Mouse (Mus musculus): ENCODE data around the gene Tmem9. TPM values are rescaled to one million over a fixed set of nuclear protein-coding genes. Genes with fewer than 3 reads are reported as not detected.

The Tmem9 gene
- polyA plus RNA-seq, 1 experiment: 127 TPM

GRCm38 (mm10) chr1:136047894-136048293 lies 39.9 kb downstream of the Tmem9 start:
- TF ChIP-seq SRF (IDR thresholded peaks at IDR 0.05; ENCODE audit: control insufficient read depth, insufficient read length, low read depth) (no peak), TCF3 (IDR thresholded peaks at IDR 0.05; ENCODE audit: insufficient read length, low read depth) (no peak), USF1 (IDR thresholded peaks at IDR 0.05; ENCODE audit: low read depth) (no peak), E2F4 (IDR thresholded peaks at IDR 0.05; ENCODE audit: insufficient read depth) (no peak), REST (IDR thresholded peaks at IDR 0.05; ENCODE audit: insufficient read depth, insufficient read length) (no peak)

DNA sequence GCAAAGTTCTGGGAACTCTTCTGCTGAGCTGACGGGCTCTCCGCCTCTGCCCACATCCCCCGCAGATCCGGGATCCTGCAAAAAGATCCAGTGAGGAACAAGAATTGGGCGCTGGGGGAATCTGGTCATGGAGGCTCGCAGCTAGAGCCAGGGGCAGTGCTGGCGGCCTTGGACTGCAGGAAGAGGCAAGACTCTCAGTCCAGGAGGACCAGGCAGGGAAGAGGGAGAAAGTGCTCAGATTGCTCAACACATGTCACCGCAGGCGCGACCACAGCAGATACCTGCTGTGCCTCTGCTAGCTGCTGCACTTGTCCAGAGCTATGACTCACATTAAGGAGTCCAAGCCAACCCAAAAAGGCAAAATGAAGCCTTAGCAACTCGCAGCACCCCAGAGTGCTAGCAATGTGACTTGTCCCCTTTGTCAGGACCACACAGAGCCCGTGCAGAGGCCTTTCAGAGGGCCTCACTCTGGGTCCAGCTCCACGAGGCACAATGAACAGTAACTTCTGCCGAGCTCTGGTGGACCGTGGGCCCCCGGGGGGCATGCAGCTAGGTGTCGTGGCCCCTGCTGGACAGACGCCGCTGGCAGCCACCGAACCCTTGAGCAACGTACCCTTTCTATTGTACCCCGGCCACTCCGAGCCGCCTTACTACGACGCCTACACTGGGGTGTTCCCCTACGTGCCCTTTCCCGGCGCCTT lies 42.5 kb downstream of the Tmem9 start, which contains the start of gene Ascl5:
TSS of gene Ascl5 (plus strand) at position 493 of the 701 bp plus-strand sequence.
- H3K27me3 ChIP-seq (ENCODE audit: control insufficient read depth, insufficient read depth, insufficient read length): no peaks in the 10 kb centered on the region
- no peak within 1 kb of the TSS for H3K4me3 ChIP-seq
- no peaks in the 10 kb centered on the region for H3K79me2 ChIP-seq (ENCODE audit: control insufficient read depth, insufficient read depth)

More at GRCm38 (mm10) chr1:136047894-136048293, 39.9 kb downstream of the Tmem9 start:
- H3K36me3 ChIP-seq (ENCODE audit: control insufficient read depth, insufficient read depth): no peaks in the 10 kb centered on the region
- H3K79me2 ChIP-seq (ENCODE audit: control insufficient read depth, insufficient read depth): no peaks in the 10 kb centered on the region
- H3K27me3 ChIP-seq (ENCODE audit: control insufficient read depth, insufficient read depth, insufficient read length): peaks cover 5% of the 10 kb centered on the region
- no peak overlapping the region for H3K4me2 ChIP-seq (ENCODE audit: low read depth)
- no peak overlapping the region for H3K4me3 ChIP-seq
- no peak overlapping the region for H3ac ChIP-seq (ENCODE audit: control insufficient read depth, insufficient read length)

DNA sequence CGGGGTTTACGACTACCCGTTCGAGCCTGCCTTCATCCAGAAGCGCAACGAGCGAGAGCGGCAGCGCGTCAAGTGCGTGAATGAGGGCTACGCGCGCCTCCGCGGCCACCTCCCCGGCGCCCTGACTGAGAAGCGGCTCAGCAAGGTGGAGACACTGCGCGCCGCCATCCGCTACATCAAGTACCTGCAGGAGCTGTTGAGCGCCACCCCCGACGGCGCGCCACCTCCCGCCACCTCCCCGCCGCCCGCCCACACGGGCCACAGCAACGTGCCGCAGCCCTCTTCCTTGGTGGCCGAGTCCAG lies 43.0 kb downstream of the Tmem9 start:
- Histone ChIP-seq H3K27me3 (ENCODE audit: control insufficient read depth, insufficient read depth, insufficient read length) (no peaks in the 10 kb centered on the region), H3K4me3 (no peak overlapping the region)

More for the DNA sequence above, 42.5 kb downstream of the Tmem9 start, which contains the start of gene Ascl5:
- no peak within 1 kb of the TSS for H3ac ChIP-seq (ENCODE audit: control insufficient read depth, insufficient read length)
- TF ChIP-seq TCF12 (IDR thresholded peaks at IDR 0.05; ENCODE audit: insufficient read depth, poor library complexity, severe bottlenecking) (peak; percentile 56), MYOG (IDR thresholded peaks at IDR 0.05; ENCODE audit: control insufficient read depth in 1 of 3, insufficient read depth in 1 of 3, insufficient read length in 2 of 3, low read depth in 2 of 3) (peak in 2 of 3 experiments; percentile 90 to 93), CEBPB (IDR thresholded peaks at IDR 0.05; ENCODE audit: insufficient read depth, poor library complexity, severe bottlenecking) (peak; percentile 87), MYOD1 (IDR thresholded peaks at IDR 0.05; ENCODE audit: control insufficient read depth in 1 of 3, insufficient read length in 2 of 3, low read depth in 2 of 3) (peak in 2 of 3 experiments; percentile 72 to 92), REST (IDR thresholded peaks at IDR 0.05; ENCODE audit: insufficient read depth, insufficient read length) (no peak), TCF3 (IDR thresholded peaks at IDR 0.05; ENCODE audit: insufficient read length, low read depth) (peak; percentile 52), USF1 (IDR thresholded peaks at IDR 0.05; ENCODE audit: low read depth) (no peak)
- peak within 1 kb of the TSS; percentile 48 for H3K4me2 ChIP-seq (ENCODE audit: low read depth)
- no peaks in the 10 kb centered on the region for H3K36me3 ChIP-seq (ENCODE audit: control insufficient read depth, insufficient read depth)

GRCm38 (mm10) chr1:136051465-136051864 lies 43.5 kb downstream of the Tmem9 start:
- TF ChIP-seq MYOG (IDR thresholded peaks at IDR 0.05; ENCODE audit: control insufficient read depth in 1 of 3, insufficient read depth in 1 of 3, insufficient read length in 2 of 3, low read depth in 2 of 3) (peak in 2 of 3 experiments; percentile 63 to 77), MYOD1 (IDR thresholded peaks at IDR 0.05; ENCODE audit: control insufficient read depth in 1 of 3, insufficient read length in 2 of 3, low read depth in 2 of 3) (peak; percentile 53 to 83 (median 56)), POLR2AphosphoS2 (IDR thresholded peaks at IDR 0.05; ENCODE audit: insufficient read length, low read depth) (no peak), POLR2A (IDR thresholded peaks at IDR 0.05; ENCODE audit: insufficient read length, low read depth) (no peak), TCF3 (IDR thresholded peaks at IDR 0.05; ENCODE audit: insufficient read length, low read depth) (no peak), SRF (IDR thresholded peaks at IDR 0.05; ENCODE audit: control insufficient read depth, insufficient read length, low read depth) (no peak), MAX (IDR thresholded peaks at IDR 0.05; ENCODE audit: low read depth) (no peak), CEBPB (IDR thresholded peaks at IDR 0.05; ENCODE audit: insufficient read depth, poor library complexity, severe bottlenecking) (no peak), TCF12 (IDR thresholded peaks at IDR 0.05; ENCODE audit: insufficient read depth, poor library complexity, severe bottlenecking) (peak; percentile 50), E2F4 (IDR thresholded peaks at IDR 0.05; ENCODE audit: insufficient read depth) (no peak), REST (IDR thresholded peaks at IDR 0.05; ENCODE audit: insufficient read depth, insufficient read length) (peak; percentile 76), USF1 (IDR thresholded peaks at IDR 0.05; ENCODE audit: low read depth) (no peak)
- Histone ChIP-seq H3K79me2 (ENCODE audit: control insufficient read depth, insufficient read depth) (no peaks in the 10 kb centered on the region), H3K27me3 (ENCODE audit: control insufficient read depth, insufficient read depth, insufficient read length) (no peaks in the 10 kb centered on the region), H3K36me3 (ENCODE audit: control insufficient read depth, insufficient read depth) (no peaks in the 10 kb centered on the region), H3K4me3 (no peak overlapping the region), H3ac (ENCODE audit: control insufficient read depth, insufficient read length) (no peak overlapping the region), H3K4me2 (ENCODE audit: low read depth) (peak overlapping the region; percentile 48)

More for the DNA sequence above, 43.0 kb downstream of the Tmem9 start:
- TF ChIP-seq MYOD1 (IDR thresholded peaks at IDR 0.05; ENCODE audit: control insufficient read depth in 1 of 3, insufficient read length in 2 of 3, low read depth in 2 of 3) (no peak), E2F4 (IDR thresholded peaks at IDR 0.05; ENCODE audit: insufficient read depth) (no peak), MYOG (IDR thresholded peaks at IDR 0.05; ENCODE audit: control insufficient read depth in 1 of 3, insufficient read depth in 1 of 3, insufficient read length in 2 of 3, low read depth in 2 of 3) (no peak), POLR2A (IDR thresholded peaks at IDR 0.05; ENCODE audit: insufficient read length, low read depth) (no peak), MAX (IDR thresholded peaks at IDR 0.05; ENCODE audit: low read depth) (no peak), TCF12 (IDR thresholded peaks at IDR 0.05; ENCODE audit: insufficient read depth, poor library complexity, severe bottlenecking) (no peak), CEBPB (IDR thresholded peaks at IDR 0.05; ENCODE audit: insufficient read depth, poor library complexity, severe bottlenecking) (no peak), POLR2AphosphoS2 (IDR thresholded peaks at IDR 0.05; ENCODE audit: insufficient read length, low read depth) (no peak), SRF (IDR thresholded peaks at IDR 0.05; ENCODE audit: control insufficient read depth, insufficient read length, low read depth) (no peak), USF1 (IDR thresholded peaks at IDR 0.05; ENCODE audit: low read depth) (no peak), TCF3 (IDR thresholded peaks at IDR 0.05; ENCODE audit: insufficient read length, low read depth) (no peak), REST (IDR thresholded peaks at IDR 0.05; ENCODE audit: insufficient read depth, insufficient read length) (no peak)
- H3K36me3 ChIP-seq (ENCODE audit: control insufficient read depth, insufficient read depth): no peaks in the 10 kb centered on the region
- peak overlapping the region; percentile 48 for H3K4me2 ChIP-seq (ENCODE audit: low read depth)
- H3ac ChIP-seq (ENCODE audit: control insufficient read depth, insufficient read length): no peak overlapping the region
- no peaks in the 10 kb centered on the region for H3K79me2 ChIP-seq (ENCODE audit: control insufficient read depth, insufficient read depth)

Data from myocyte (in vitro differentiated cells).